48 mouse cellular contexts compared by ENCODE assay signal in the genomic region with DNA sequence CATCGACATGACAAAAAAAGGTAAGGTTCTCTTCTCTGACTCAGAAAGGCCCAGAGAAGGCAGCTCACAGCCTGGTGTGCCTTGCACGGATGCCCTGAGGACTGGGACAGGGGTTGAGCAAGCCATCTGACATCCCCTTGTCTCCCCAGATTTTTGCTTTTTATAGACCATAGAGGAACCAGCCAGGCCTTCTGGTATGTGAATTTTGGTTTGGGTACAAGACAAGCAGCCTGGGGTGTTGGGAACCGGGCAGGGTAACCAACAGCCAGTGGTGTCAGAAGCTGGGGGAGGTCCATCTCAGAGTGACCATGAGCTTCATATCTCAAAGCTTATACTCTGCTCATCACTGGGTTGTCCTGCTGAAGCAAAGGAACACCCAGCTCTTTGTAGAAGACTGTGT. TPM values are rescaled to one million over a fixed set of nuclear protein-coding genes. Genes with fewer than 3 reads are reported as not detected.
"Had no signal": no experiment of that assay in that cellular context is flagged by ENCODE, and none has a peak within 500 bp of the region (broad histone marks: within the 10 kb centered on the region; RNA-seq: fewer than 3 reads in every experiment).

No protein-coding gene starts in this region.

- H3K36me3 ChIP-seq: limb, embryonic 10.5 days; limb, embryonic 12.5 days; limb, embryonic 13.5 days; limb, embryonic 15.5 days; liver, embryonic 12.5 days; liver, embryonic 13.5 days; liver, embryonic 15.5 days; lung, embryonic 15.5 days; midbrain, embryonic 10.5 days; midbrain, embryonic 12.5 days; midbrain, embryonic 13.5 days; midbrain, embryonic 15.5 days had no signal

- H3K4me3 ChIP-seq: left cerebral cortex, adult 2 months; limb, embryonic 10.5 days; limb, embryonic 12.5 days; limb, embryonic 13.5 days; limb, embryonic 15.5 days; liver, embryonic 12.5 days; liver, embryonic 13.5 days; liver, embryonic 15.5 days; lung, embryonic 15.5 days; megakaryocyte, embryonic 14.5 days; midbrain, embryonic 10.5 days; midbrain, embryonic 12.5 days; midbrain, embryonic 13.5 days; midbrain, embryonic 15.5 days; myocyte had no signal

- H3K4me1 ChIP-seq: limb, embryonic 10.5 days; limb, embryonic 12.5 days; limb, embryonic 13.5 days; limb, embryonic 15.5 days; liver, embryonic 12.5 days; liver, embryonic 13.5 days; liver, embryonic 15.5 days; lung, embryonic 15.5 days; midbrain, embryonic 10.5 days; midbrain, embryonic 12.5 days; midbrain, embryonic 13.5 days; midbrain, embryonic 15.5 days had no signal

- DNase-seq: left cerebral cortex, postnatal 4 days; liver; liver, embryonic 13.5 days; liver, postnatal 0 days; lung, adult 18-20 months; lung, adult 2 months; lung, embryonic 14.5 days; lung, postnatal 10 days; lung, postnatal 14 days; lung, postnatal 36 days; lung, postnatal 4 days; midbrain, embryonic 14.5 days had no signal

- H3K27ac ChIP-seq: left cerebral cortex, adult 2 months; limb, embryonic 10.5 days; limb, embryonic 12.5 days; limb, embryonic 13.5 days; limb, embryonic 15.5 days; liver, embryonic 12.5 days; liver, embryonic 13.5 days; liver, embryonic 14.5 days; liver, embryonic 15.5 days; lung, embryonic 15.5 days; macrophage; midbrain, embryonic 10.5 days; midbrain, embryonic 12.5 days; midbrain, embryonic 13.5 days; midbrain, embryonic 15.5 days had no signal

- H3K27me3 ChIP-seq: limb, embryonic 12.5 days; limb, embryonic 13.5 days; limb, embryonic 15.5 days; liver, embryonic 12.5 days; liver, embryonic 13.5 days; liver, embryonic 15.5 days; lung, embryonic 15.5 days; midbrain, embryonic 12.5 days; midbrain, embryonic 13.5 days; midbrain, embryonic 15.5 days had no signal

- H3K9ac ChIP-seq: limb, embryonic 12.5 days; limb, embryonic 13.5 days; limb, embryonic 15.5 days; liver, embryonic 12.5 days; liver, embryonic 13.5 days; liver, embryonic 14.5 days; liver, embryonic 15.5 days; liver, postnatal 0 days; lung, embryonic 14.5 days; lung, embryonic 15.5 days; midbrain, embryonic 12.5 days; midbrain, embryonic 13.5 days; midbrain, embryonic 15.5 days had no signal

RNA-seq across cellular contexts. Expression of a gene that starts 1.8 kb away (rescaled TPM):
- total RNA-seq: left cerebral cortex, adult 18-20 months; left cerebral cortex, adult 2 months; left cerebral cortex, adult 8-10 months; left cerebral cortex, postnatal 10 days; left cerebral cortex, postnatal 14 days; left cerebral cortex, postnatal 25 days; left cerebral cortex, postnatal 36 days; left cerebral cortex, postnatal 4 days; liver, adult 2 months; megakaryocyte progenitor cell, adult 5-6 weeks; megakaryocyte, adult 5-6 weeks; megakaryocyte-erythroid progenitor cell, adult 5-6 weeks; midbrain, postnatal 0 days; monocyte, adult 5-6 weeks had no signal
- polyA plus RNA-seq: limb, embryonic 10.5 days; limb, embryonic 11.5 days; limb, embryonic 12.5 days; limb, embryonic 13.5 days; limb, embryonic 14.5 days; limb, embryonic 15.5 days; liver, adult 2 months; liver, embryonic 11.5 days; liver, embryonic 12.5 days; liver, embryonic 13.5 days; liver, embryonic 14.5 days; liver, embryonic 15.5 days; liver, embryonic 16.5 days; liver, postnatal 0 days; lung, adult 2 months; lung, embryonic 14.5 days; lung, embryonic 15.5 days; lung, embryonic 16.5 days; lung, postnatal 0 days; macrophage; midbrain, embryonic 10.5 days; midbrain, embryonic 11.5 days; midbrain, embryonic 12.5 days; midbrain, embryonic 13.5 days; midbrain, embryonic 14.5 days; midbrain, embryonic 15.5 days; midbrain, embryonic 16.5 days; midbrain, postnatal 0 days; myocyte had no signal

RNA-seq across cellular contexts. Expression of a gene that starts 9.1 kb away (rescaled TPM):
- total RNA-seq: left cerebral cortex, adult 18-20 months; left cerebral cortex, adult 2 months; left cerebral cortex, adult 8-10 months; left cerebral cortex, postnatal 10 days; left cerebral cortex, postnatal 14 days; left cerebral cortex, postnatal 25 days; left cerebral cortex, postnatal 36 days; left cerebral cortex, postnatal 4 days; liver, adult 2 months; megakaryocyte progenitor cell, adult 5-6 weeks; megakaryocyte, adult 5-6 weeks; megakaryocyte-erythroid progenitor cell, adult 5-6 weeks; midbrain, postnatal 0 days; monocyte, adult 5-6 weeks had no signal
- polyA plus RNA-seq: limb, embryonic 10.5 days; limb, embryonic 11.5 days; limb, embryonic 12.5 days; limb, embryonic 13.5 days; limb, embryonic 14.5 days; limb, embryonic 15.5 days; liver, adult 2 months; liver, embryonic 11.5 days; liver, embryonic 12.5 days; liver, embryonic 13.5 days; liver, embryonic 14.5 days; liver, embryonic 15.5 days; liver, embryonic 16.5 days; liver, postnatal 0 days; lung, adult 2 months; lung, embryonic 14.5 days; lung, embryonic 15.5 days; lung, embryonic 16.5 days; lung, postnatal 0 days; macrophage; midbrain, embryonic 10.5 days; midbrain, embryonic 11.5 days; midbrain, embryonic 12.5 days; midbrain, embryonic 13.5 days; midbrain, embryonic 14.5 days; midbrain, embryonic 15.5 days; midbrain, embryonic 16.5 days; midbrain, postnatal 0 days; myocyte had no signal

RNA-seq across cellular contexts. Expression of a gene that starts 22.3 kb away (rescaled TPM):
- total RNA-seq: left cerebral cortex, adult 18-20 months; left cerebral cortex, adult 2 months; left cerebral cortex, adult 8-10 months; left cerebral cortex, postnatal 10 days; left cerebral cortex, postnatal 14 days; left cerebral cortex, postnatal 25 days; left cerebral cortex, postnatal 36 days; left cerebral cortex, postnatal 4 days; liver, adult 2 months; megakaryocyte progenitor cell, adult 5-6 weeks; megakaryocyte, adult 5-6 weeks; megakaryocyte-erythroid progenitor cell, adult 5-6 weeks; midbrain, postnatal 0 days; monocyte, adult 5-6 weeks had no signal
- polyA plus RNA-seq: limb, embryonic 10.5 days; limb, embryonic 11.5 days; limb, embryonic 15.5 days; liver, adult 2 months; liver, embryonic 11.5 days; liver, embryonic 12.5 days; liver, embryonic 13.5 days; liver, embryonic 14.5 days; liver, embryonic 15.5 days; liver, embryonic 16.5 days; liver, postnatal 0 days; lung, adult 2 months; lung, embryonic 14.5 days; lung, embryonic 15.5 days; lung, embryonic 16.5 days; lung, postnatal 0 days; macrophage; midbrain, embryonic 10.5 days; midbrain, embryonic 11.5 days; midbrain, embryonic 12.5 days; midbrain, embryonic 13.5 days; midbrain, embryonic 14.5 days; midbrain, embryonic 15.5 days; midbrain, embryonic 16.5 days; midbrain, postnatal 0 days; myocyte had no signal

RNA-seq across cellular contexts. Expression of a gene that starts 38.8 kb away (rescaled TPM):
- total RNA-seq: megakaryocyte progenitor cell, adult 5-6 weeks; megakaryocyte, adult 5-6 weeks; megakaryocyte-erythroid progenitor cell, adult 5-6 weeks; monocyte, adult 5-6 weeks had no signal
- polyA plus RNA-seq: liver, embryonic 15.5 days; liver, embryonic 16.5 days; macrophage; myocyte had no signal

RNA-seq across cellular contexts. Expression of a gene that starts 42.7 kb away (rescaled TPM):
- total RNA-seq: left cerebral cortex, adult 18-20 months; left cerebral cortex, adult 2 months; left cerebral cortex, adult 8-10 months; left cerebral cortex, postnatal 10 days; left cerebral cortex, postnatal 14 days; left cerebral cortex, postnatal 25 days; left cerebral cortex, postnatal 36 days; left cerebral cortex, postnatal 4 days; liver, adult 2 months; megakaryocyte progenitor cell, adult 5-6 weeks; megakaryocyte, adult 5-6 weeks; megakaryocyte-erythroid progenitor cell, adult 5-6 weeks; midbrain, postnatal 0 days; monocyte, adult 5-6 weeks had no signal
- polyA plus RNA-seq: limb, embryonic 10.5 days; limb, embryonic 12.5 days; limb, embryonic 13.5 days; limb, embryonic 14.5 days; limb, embryonic 15.5 days; liver, adult 2 months; liver, embryonic 11.5 days; liver, embryonic 12.5 days; liver, embryonic 13.5 days; liver, embryonic 14.5 days; liver, embryonic 15.5 days; liver, embryonic 16.5 days; liver, postnatal 0 days; lung, adult 2 months; lung, embryonic 14.5 days; lung, embryonic 15.5 days; lung, embryonic 16.5 days; macrophage; midbrain, embryonic 10.5 days; midbrain, embryonic 11.5 days; midbrain, embryonic 12.5 days; midbrain, embryonic 13.5 days; midbrain, embryonic 14.5 days; midbrain, embryonic 15.5 days; midbrain, embryonic 16.5 days; midbrain, postnatal 0 days had no signal
